ENCODE assay signal across 8 mouse cellular contexts in genomic region chr2:180954061-180955047, GRCm38 (mm10). TPM values are rescaled to one million over a fixed set of nuclear protein-coding genes. Genes with fewer than 3 reads are reported as not detected.
A peak's percentile ranks its signal among the peaks of the same experiment; 100 is the strongest.
DNase-seq lines count a peak whose midpoint lies in the region; ATAC-seq lines count a peak whose summit lies in the region.

Gene Nkain4 (minus strand): TSS chr2:180954699.

- peak within 1 kb of the TSS; percentile 82 for H3K9ac ChIP-seq in heart, embryonic 13.5 days

- peaks cover 44% of the 10 kb centered on the region for H3K4me1 ChIP-seq in heart, embryonic 13.5 days

- peak within 1 kb of the TSS; percentile 79 for H3K27ac ChIP-seq in heart, embryonic 13.5 days (replicated peaks)

- under 1% methylated on average over 52 of the region's 52 CpGs for WGBS in heart, embryonic 13.5 days

- ATAC-seq in heart, embryonic 13.5 days (ENCODE audit: extremely low read depth, insufficient number of reproducible peaks, low FRiP score, low TSS enrichment): peak; percentile 63

- peak within 1 kb of the TSS; percentile 69 for H3K4me3 ChIP-seq in heart, embryonic 13.5 days

- H3K4me2 ChIP-seq in heart, embryonic 13.5 days: peak within 1 kb of the TSS; percentile 91

- H3K36me3 ChIP-seq in heart, embryonic 13.5 days: no peaks in the 10 kb centered on the region

- H3K27me3 ChIP-seq in heart, embryonic 13.5 days (replicated peaks): peaks cover 58% of the 10 kb centered on the region

- DNase-seq in B cell, adult 2 months: peak; percentile 9 to 18
- peak; percentile 95 for DNase-seq in R1 (ENCODE audit: low read depth, low spot score)
- peak; percentile 79 for DNase-seq in embryo, embryonic 11.5 days (ENCODE audit: low read depth, low spot score)
- DNase-seq in layer of hippocampus, adult 18-20 months (ENCODE audit: low spot score in 2 of 2): peak; percentile 30 to 55
- peak; percentile 39 to 50 for DNase-seq in lung, adult 18-20 months
- DNase-seq in retina, embryonic 14.5 days (ENCODE audit: low spot score): peak; percentile 92
- no peak for DNase-seq in c-Kit-positive CD71-positive TER-119-positive erythroid progenitor cells, embryonic 14.5 days (ENCODE audit: low spot score)

- H3K9me3 ChIP-seq in heart, embryonic 13.5 days: no peaks in the 10 kb centered on the region

RNA-seq across cellular contexts. Expression of gene Nkain4, which starts in this region (rescaled TPM):
- 47.3 and 49.3 TPM in 2 replicates for polyA plus RNA-seq in heart, embryonic 13.5 days (2015; fragmentation: Nextera tagmentation; extraction: Ambion mirVana)
- 10 to 100 TPM; 52.7 to 54.2 TPM for total RNA-seq in layer of hippocampus, adult 18-20 months (2021)
